Mouse (Mus musculus): ENCODE data around the gene Ttc39b. TPM values are rescaled to one million over a fixed set of nuclear protein-coding genes. Genes with fewer than 3 reads are reported as not detected.

Gene Ttc39b
- polyA plus RNA-seq (2012; rRNA removed), result 1.4 and 1.9 TPM in 2 replicates

GRCm38 (mm10) chr4:83323910-83324684 is at the start of gene Ttc39b:
Gene Ttc39b (minus strand): TSS chr4:83324255.
- H3K36me3 ChIP-seq (ENCODE audit: control insufficient read depth, insufficient read depth, low read length), result no peaks in the 10 kb centered on the region
- peaks cover 13% of the 10 kb centered on the region; the same call in 1 of the 2 replicates for H3K4me1 ChIP-seq (ENCODE audit: control insufficient read depth, insufficient read depth, insufficient read length, low read length)
- no peak for TF ChIP-seq CTCF (IDR thresholded peaks at IDR 0.05; ENCODE audit: extremely low read depth, insufficient read length, insufficient replicate concordance, low read depth, low read length)
- TF ChIP-seq POLR2A (IDR thresholded peaks at IDR 0.05; ENCODE audit: low read depth, low read length), result peak; percentile 77
- H3K4me3 ChIP-seq (ENCODE audit: low read depth, low read length), result peak within 1 kb of the TSS; percentile 97
- H3K27ac ChIP-seq (ENCODE audit: insufficient read depth, low read depth, low read length), result peak within 1 kb of the TSS; percentile 93
- WGBS, result under 1% methylated on average over 59 of the region's 59 CpGs
- H3K27me3 ChIP-seq (ENCODE audit: control insufficient read depth, insufficient read depth, low read length), result no peaks in the 10 kb centered on the region

- WGBS, result 72% methylated on average over 4 of the region's 4 CpGs
- Histone ChIP-seq H3K36me3 (ENCODE audit: control insufficient read depth, insufficient read depth, low read length) (no peaks in the 10 kb centered on the region), H3K27ac (ENCODE audit: insufficient read depth, low read depth, low read length) (no peak overlapping the region), H3K4me3 (ENCODE audit: low read depth, low read length) (no peak overlapping the region), H3K27me3 (ENCODE audit: control insufficient read depth, insufficient read depth, low read length) (no peaks in the 10 kb centered on the region), H3K4me1 (ENCODE audit: control insufficient read depth, insufficient read depth, insufficient read length, low read length) (no peaks in the 10 kb centered on the region)
- no peak for TF ChIP-seq POLR2A (IDR thresholded peaks at IDR 0.05; ENCODE audit: low read depth, low read length)
- TF ChIP-seq CTCF (IDR thresholded peaks at IDR 0.05; ENCODE audit: extremely low read depth, insufficient read length, insufficient replicate concordance, low read depth, low read length), result no peak
Observed at GRCm38 (mm10) chr4:83373381-83373780, 49.3 kb upstream of the Ttc39b start.

GRCm38 (mm10) chr4:83357738-83358137 is 33.7 kb upstream of the Ttc39b start:
- WGBS, result 82% methylated on average over 1 of the region's 1 CpGs
- no peak overlapping the region for H3K4me3 ChIP-seq (ENCODE audit: low read depth, low read length)
- no peaks in the 10 kb centered on the region; the same call in 1 of the 2 replicates for H3K27me3 ChIP-seq (ENCODE audit: control insufficient read depth, insufficient read depth, low read length)
- H3K36me3 ChIP-seq (ENCODE audit: control insufficient read depth, insufficient read depth, low read length), result no peaks in the 10 kb centered on the region
- TF ChIP-seq CTCF (IDR thresholded peaks at IDR 0.05; ENCODE audit: extremely low read depth, insufficient read length, insufficient replicate concordance, low read depth, low read length), result no peak
- TF ChIP-seq POLR2A (IDR thresholded peaks at IDR 0.05; ENCODE audit: low read depth, low read length), result no peak
- H3K27ac ChIP-seq (ENCODE audit: insufficient read depth, low read depth, low read length), result no peak overlapping the region
- H3K4me1 ChIP-seq (ENCODE audit: control insufficient read depth, insufficient read depth, insufficient read length, low read length), result no peaks in the 10 kb centered on the region

GRCm38 (mm10) chr4:83354786-83355185 is 30.7 kb upstream of the Ttc39b start:
- Histone ChIP-seq H3K4me1 (ENCODE audit: control insufficient read depth, insufficient read depth, insufficient read length, low read length) (no peaks in the 10 kb centered on the region), H3K27ac (ENCODE audit: insufficient read depth, low read depth, low read length) (no peak overlapping the region), H3K27me3 (ENCODE audit: control insufficient read depth, insufficient read depth, low read length) (no peaks in the 10 kb centered on the region), H3K36me3 (ENCODE audit: control insufficient read depth, insufficient read depth, low read length) (no peaks in the 10 kb centered on the region), H3K4me3 (ENCODE audit: low read depth, low read length) (no peak overlapping the region)
- TF ChIP-seq POLR2A (IDR thresholded peaks at IDR 0.05; ENCODE audit: low read depth, low read length) (no peak), CTCF (IDR thresholded peaks at IDR 0.05; ENCODE audit: extremely low read depth, insufficient read length, insufficient replicate concordance, low read depth, low read length) (no peak)
- WGBS, result 82% methylated on average over 2 of the region's 2 CpGs

- no peaks in the 10 kb centered on the region for H3K27me3 ChIP-seq (ENCODE audit: control insufficient read depth, insufficient read depth, low read length)
- 72% methylated on average over 6 of the region's 6 CpGs for WGBS
- no peak overlapping the region for H3K27ac ChIP-seq (ENCODE audit: insufficient read depth, low read depth, low read length)
- H3K4me3 ChIP-seq (ENCODE audit: low read depth, low read length), result no peak overlapping the region
- no peak for TF ChIP-seq POLR2A (IDR thresholded peaks at IDR 0.05; ENCODE audit: low read depth, low read length)
- no peak for TF ChIP-seq CTCF (IDR thresholded peaks at IDR 0.05; ENCODE audit: extremely low read depth, insufficient read length, insufficient replicate concordance, low read depth, low read length)
- H3K4me1 ChIP-seq (ENCODE audit: control insufficient read depth, insufficient read depth, insufficient read length, low read length), result no peaks in the 10 kb centered on the region
- no peaks in the 10 kb centered on the region for H3K36me3 ChIP-seq (ENCODE audit: control insufficient read depth, insufficient read depth, low read length)
Observed at GRCm38 (mm10) chr4:83353949-83354348, 29.9 kb upstream of the Ttc39b start.

- no peak overlapping the region for H3K27ac ChIP-seq (ENCODE audit: insufficient read depth, low read depth, low read length)
- WGBS, result 93% methylated on average over 12 of the region's 12 CpGs
- no peaks in the 10 kb centered on the region for H3K36me3 ChIP-seq (ENCODE audit: control insufficient read depth, insufficient read depth, low read length)
- TF ChIP-seq POLR2A (IDR thresholded peaks at IDR 0.05; ENCODE audit: low read depth, low read length), result no peak
- TF ChIP-seq CTCF (IDR thresholded peaks at IDR 0.05; ENCODE audit: extremely low read depth, insufficient read length, insufficient replicate concordance, low read depth, low read length), result no peak
- H3K4me3 ChIP-seq (ENCODE audit: low read depth, low read length), result no peak overlapping the region
- H3K4me1 ChIP-seq (ENCODE audit: control insufficient read depth, insufficient read depth, insufficient read length, low read length), result no peaks in the 10 kb centered on the region
- H3K27me3 ChIP-seq (ENCODE audit: control insufficient read depth, insufficient read depth, low read length), result no peaks in the 10 kb centered on the region
Observed at GRCm38 (mm10) chr4:83353276-83353675, 29.2 kb upstream of the Ttc39b start.

GRCm38 (mm10) chr4:83350719-83351118 is 26.7 kb upstream of the Ttc39b start:
- no peaks in the 10 kb centered on the region for H3K27me3 ChIP-seq (ENCODE audit: control insufficient read depth, insufficient read depth, low read length)
- H3K4me1 ChIP-seq (ENCODE audit: control insufficient read depth, insufficient read depth, insufficient read length, low read length), result no peaks in the 10 kb centered on the region
- TF ChIP-seq POLR2A (IDR thresholded peaks at IDR 0.05; ENCODE audit: low read depth, low read length), result no peak
- no peak for TF ChIP-seq CTCF (IDR thresholded peaks at IDR 0.05; ENCODE audit: extremely low read depth, insufficient read length, insufficient replicate concordance, low read depth, low read length)
- no peak overlapping the region for H3K27ac ChIP-seq (ENCODE audit: insufficient read depth, low read depth, low read length)
- no peaks in the 10 kb centered on the region for H3K36me3 ChIP-seq (ENCODE audit: control insufficient read depth, insufficient read depth, low read length)
- H3K4me3 ChIP-seq (ENCODE audit: low read depth, low read length), result no peak overlapping the region
- WGBS, result 60% methylated on average over 6 of the region's 6 CpGs

Data from small intestine, adult 2 months (tissue).